Mouse (Mus musculus) stomach, embryonic 15.5 days (tissue): ENCODE results near the gene Wdhd1. TPM values are rescaled to one million over a fixed set of nuclear protein-coding genes. Genes with fewer than 3 reads are reported as not detected.

Source experiments
- polyA plus RNA-seq: library from polyadenylated mRNA; unstranded; fragments of >200 nt; fragmentation: Nextera tagmentation; extraction: Ambion mirVana; gene quantifications from 2 replicates; pipeline ENCODE4 v1.2.1, GENCODE M21; 2015

Gene Wdhd1
- polyA plus RNA-seq, 1 experiment from 2014 or later = 27.0 TPM

Other genes with a start within 250 kb of the Wdhd1 start
- 7.7 and 8.9 TPM in 2 replicates for gene Gch1, start 87.4 kb downstream of the Wdhd1 start, polyA plus RNA-seq
- 3.6 TPM in 2 replicates for gene Socs4, start 74 bp upstream of the Wdhd1 start, polyA plus RNA-seq
- 55.3 and 64.5 TPM in 2 replicates for gene Mapk1ip1l, start 21.4 kb upstream of the Wdhd1 start, polyA plus RNA-seq
- gene Lgals3, start 90.9 kb upstream of the Wdhd1 start, polyA plus RNA-seq = 42.7 and 58.3 TPM in 2 replicates
- gene Dlgap5, start 141.6 kb upstream of the Wdhd1 start, polyA plus RNA-seq = 37.2 and 40.6 TPM in 2 replicates
- gene Fbxo34, start 173.6 kb upstream of the Wdhd1 start, polyA plus RNA-seq = 20.0 and 23.3 TPM in 2 replicates